Mouse (Mus musculus) yolk sac, embryonic 10.5 days (tissue): ENCODE results near the gene Cdh3.

Source experiments
- DNase-seq: peaks from one replicate; pipeline ENCODE4 v3.0.0-alpha.2; 2017; ENCODE audit warnings: low spot score

Gene Cdh3

DNA sequence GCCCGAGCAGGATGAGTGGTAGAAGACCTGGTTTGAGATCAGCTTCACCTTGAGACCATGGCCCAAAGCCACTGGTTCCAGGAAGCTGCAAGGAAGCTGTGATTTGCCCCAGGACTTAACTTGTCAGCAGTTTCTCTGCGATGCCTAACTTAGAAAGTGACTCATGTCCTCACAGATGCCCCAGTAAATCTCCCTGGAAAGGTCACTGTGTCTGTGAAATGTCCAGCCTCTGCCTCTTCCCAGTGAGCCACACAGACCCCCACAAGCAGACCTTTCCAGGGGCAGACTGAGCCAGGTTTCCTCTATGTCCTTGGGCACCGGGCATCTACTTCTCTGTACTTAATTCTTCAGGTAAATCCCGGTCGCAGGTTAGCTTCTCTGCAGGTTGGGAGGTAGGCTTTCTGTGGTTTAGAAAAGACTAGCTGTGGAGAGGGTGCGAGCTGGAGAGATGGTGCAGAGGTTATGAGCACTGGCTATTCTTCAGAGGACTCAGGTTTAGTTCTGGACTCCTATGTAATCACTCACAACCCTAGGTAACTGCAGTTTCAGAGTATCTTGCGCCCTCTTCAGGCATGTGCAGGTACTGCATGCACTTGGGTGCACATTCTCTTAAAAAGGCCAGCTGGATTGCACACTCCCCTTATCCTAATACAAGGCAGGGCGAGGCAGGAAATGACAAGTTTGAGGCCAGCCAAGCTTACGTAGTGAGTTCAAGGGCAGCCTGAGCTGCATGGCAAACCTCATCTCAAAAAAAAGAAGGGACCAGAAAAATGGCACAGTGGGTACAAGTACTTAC lies 16.7 kb downstream of the Cdh3 start:
- no peak for DNase-seq

DNA sequence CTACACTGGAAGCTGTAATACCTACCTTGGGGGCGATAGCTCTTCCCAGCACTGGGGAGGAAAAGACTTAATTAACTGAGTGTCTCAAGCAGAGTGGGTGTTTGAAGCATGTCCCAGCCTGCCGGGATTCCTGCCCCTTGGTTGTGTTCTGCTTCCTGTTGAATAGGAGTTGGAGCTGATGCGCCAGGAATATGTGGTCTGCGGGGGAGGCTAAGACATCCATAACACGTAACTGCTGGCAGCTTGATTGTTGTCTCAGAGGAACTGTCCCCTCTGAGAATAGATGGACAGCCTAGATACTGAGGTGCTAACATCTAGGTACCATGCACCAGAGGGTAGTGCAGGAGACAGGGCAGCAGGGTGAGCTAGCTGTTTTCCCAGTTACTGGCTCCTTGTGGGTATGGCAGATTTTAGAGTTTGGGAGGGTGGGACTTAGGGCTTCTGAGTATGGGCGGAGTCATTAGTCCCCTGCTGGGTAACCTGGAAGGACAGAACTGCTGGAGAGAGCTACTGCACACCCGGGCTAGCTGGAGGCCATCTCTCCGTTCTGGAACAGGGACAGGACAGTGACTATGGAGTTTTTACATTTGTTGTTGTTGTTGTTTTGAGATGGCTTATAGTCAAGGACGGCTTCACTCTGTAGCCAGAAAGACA lies 18.0 kb downstream of the Cdh3 start:
- DNase-seq, result no peak

DNA sequence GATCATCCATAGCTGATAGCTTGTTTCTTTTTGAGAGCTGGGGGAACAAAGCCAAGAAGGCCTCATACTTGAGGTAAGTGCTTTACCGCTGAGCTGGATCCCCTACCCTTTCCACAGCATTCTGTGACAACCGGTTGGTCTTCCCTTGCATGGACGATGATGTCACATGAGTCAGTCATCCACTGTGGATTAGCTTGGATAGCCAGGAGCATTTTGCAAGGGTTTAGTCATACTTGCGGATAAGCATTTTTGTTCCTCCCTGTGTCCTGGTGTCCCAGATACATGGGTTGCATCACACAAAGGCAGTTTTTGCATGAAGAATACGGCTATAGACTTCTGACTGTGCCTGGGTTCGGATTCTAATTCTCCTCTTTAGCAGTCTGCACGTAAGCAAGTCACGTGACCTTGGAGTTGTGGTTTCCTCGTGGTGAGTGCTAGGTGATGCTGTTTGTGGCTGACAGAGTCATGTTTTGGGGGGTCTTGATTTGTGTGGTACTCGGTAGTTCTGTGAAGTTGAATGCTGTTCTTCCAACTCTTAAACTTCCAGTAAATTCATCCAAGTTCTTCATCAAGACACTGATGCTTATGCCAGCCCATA lies 19.3 kb downstream of the Cdh3 start:
- DNase-seq, result no peak

DNA sequence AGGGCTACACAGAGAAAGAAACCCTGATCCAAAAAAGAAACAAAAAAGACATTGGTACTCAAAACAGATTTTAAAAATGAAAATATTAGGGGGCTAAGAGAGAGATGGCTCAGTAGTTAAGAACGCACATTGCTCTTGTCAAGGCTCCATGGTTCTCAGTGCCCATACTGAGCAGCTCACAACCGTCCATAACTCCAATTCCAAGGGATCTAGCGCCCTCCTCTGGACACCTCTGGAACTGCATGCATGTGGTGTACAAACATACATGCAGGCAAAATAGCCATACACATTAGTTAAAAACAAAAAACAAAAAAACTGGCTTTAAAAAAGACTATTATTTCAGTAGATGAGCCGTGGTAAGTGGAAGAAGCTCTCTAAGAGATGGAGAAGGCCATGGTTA lies 19.9 kb downstream of the Cdh3 start:
- no peak for DNase-seq

DNA sequence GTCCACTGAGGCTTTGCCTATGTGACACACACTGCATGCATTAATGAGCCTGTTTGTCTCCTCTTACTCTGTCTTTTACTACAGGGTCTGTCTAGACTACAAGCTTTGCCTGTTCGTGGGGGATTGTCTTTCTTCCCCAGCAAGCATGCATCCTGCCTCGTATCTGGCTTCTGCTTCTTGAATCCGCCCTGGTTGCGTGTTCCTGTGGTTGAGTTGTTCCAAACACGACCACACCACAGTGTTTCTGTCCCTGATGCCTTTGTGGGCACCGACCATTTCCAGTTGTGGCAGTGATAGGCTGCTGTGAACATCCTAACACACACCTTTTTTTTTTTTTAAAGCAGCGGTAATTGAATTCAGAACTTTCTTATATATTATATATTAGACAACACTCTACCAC lies 23.0 kb downstream of the Cdh3 start:
- no peak for DNase-seq

DNA sequence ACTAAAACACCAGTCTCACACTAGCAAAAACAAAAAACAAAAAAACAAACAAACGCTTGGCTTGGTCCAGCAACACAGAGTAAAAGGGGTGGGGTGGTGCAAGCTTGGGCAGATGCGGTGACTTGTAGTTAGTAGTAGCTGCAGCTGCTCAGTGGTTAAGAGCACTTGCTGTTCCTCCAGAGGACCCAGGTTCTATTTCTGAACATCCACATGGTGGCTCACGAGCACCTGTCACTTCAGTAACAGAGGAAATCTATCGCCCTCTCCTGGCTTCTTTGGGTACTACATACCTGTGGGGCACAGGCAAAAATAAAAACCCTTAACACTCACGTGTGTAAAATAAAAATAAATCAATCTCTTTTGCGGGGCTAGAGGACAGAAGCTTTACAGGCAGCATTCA lies 23.8 kb downstream of the Cdh3 start:
- DNase-seq, result no peak

DNA sequence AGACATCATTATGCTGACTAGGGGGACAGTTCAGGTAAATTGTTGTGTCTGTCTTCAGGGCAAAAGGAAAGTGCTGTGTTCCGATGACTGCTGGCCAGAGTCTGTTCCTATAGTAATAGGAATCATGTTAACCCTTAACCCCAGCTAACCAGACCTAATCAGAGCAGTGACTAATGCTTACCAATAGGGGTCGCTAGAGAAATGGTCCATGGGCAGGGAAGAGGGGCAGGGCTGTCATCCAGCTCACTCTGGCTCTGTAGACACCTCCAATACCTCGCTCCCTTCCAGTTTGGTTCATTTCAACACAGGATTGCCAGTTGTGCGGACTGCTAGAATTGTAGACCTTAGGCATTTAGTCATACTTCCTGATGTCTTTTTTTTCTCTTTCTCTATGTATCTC lies 24.8 kb downstream of the Cdh3 start:
- no peak for DNase-seq

DNA sequence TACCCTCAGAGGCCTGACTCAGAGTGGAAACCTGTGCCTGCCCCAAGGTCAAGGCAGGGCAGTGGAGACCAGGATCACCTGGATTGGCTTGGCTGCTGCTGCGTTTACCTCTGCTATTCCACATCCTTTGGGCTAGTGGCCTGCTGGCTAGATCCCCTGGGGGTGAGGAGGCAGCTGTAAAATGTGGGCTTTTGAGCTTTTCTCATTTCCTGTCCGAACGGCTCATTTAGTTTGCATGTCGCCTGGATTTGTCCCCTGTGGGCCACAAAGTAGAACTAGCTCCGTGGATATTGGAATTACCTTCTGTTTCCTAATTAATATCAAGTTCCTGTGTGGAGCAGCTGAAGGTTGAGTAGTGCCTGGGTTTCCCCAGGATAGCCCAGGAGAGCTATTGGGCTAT lies 28.5 kb downstream of the Cdh3 start:
- DNase-seq, result no peak

DNA sequence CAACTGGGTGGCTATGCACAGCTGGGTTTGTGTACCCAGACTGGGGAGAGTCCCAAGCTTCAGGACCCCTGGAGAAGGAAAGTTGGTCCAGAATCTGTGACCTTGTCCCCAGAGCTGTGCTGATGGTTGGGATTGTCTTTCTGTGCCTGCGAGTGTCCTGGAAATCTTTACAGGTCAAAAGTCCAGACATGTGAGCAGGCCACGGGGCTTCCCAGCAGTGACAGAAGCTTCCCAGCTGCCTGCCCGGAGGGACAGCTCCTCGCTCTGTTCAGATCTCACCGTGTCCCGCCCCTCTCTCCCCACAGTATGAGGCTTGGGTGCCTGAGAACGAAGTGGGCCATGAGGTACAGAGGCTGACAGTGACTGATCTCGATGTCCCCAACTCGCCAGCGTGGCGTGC lies 30.3 kb downstream of the Cdh3 start:
- peak; percentile 85 for DNase-seq

DNA sequence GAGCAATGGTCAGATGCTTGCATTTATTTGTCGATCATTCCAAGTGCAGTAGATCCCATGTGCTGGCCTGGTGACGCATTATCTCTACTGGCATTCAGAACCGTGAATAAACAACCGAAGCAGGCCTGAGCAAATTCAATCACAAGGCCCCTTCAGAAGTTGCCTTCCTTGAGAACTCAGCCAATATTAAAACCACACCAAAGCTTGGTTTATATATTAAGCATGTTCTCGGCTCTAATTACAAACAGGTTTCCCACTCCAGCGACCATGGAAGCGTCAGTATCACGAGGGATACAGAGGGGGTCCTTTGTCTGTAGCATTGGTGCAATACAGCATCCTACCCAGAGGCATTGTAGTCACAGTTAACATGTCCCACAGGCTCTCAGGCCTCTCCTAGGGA lies 32.4 kb downstream of the Cdh3 start:
- DNase-seq, result no peak

DNA sequence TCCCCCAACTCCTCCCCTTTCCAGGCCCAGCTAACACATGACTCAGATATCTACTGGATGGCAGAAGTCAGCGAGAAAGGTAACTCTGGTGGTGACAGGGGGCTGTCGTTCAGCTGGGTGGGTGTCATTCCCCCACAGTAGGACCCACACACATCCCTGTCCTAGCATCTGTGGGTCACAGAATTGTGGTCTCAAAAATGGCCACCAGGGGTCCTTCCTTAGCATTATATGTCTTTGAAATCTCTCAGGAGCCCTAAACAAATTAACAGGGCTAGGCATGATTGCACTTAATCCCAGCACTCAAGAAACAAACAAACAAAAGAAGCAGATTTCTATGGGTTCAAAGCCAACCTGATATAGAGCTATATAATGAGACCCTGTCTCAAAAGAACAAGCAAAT lies 34.5 kb downstream of the Cdh3 start:
- DNase-seq, result no peak

DNA sequence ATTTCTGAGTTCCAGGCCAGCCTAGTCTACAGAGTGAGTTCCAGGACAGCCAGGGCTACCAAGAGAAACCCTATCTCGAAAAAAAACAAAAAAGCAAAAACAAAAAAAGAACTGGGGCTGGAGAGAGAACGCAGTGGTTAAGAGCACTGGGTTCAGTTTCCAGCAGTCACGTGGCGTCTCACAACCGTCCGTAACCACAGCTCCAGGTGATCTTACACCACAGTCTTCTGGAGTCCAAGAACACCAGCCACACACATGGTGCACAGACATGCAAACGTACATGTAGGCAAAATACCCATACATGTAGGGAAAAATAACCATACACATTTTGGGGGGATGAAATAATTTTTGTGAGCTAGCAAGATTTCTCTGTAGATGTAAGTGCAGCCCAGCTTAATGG lies 36.1 kb downstream of the Cdh3 start:
- no peak for DNase-seq

DNA sequence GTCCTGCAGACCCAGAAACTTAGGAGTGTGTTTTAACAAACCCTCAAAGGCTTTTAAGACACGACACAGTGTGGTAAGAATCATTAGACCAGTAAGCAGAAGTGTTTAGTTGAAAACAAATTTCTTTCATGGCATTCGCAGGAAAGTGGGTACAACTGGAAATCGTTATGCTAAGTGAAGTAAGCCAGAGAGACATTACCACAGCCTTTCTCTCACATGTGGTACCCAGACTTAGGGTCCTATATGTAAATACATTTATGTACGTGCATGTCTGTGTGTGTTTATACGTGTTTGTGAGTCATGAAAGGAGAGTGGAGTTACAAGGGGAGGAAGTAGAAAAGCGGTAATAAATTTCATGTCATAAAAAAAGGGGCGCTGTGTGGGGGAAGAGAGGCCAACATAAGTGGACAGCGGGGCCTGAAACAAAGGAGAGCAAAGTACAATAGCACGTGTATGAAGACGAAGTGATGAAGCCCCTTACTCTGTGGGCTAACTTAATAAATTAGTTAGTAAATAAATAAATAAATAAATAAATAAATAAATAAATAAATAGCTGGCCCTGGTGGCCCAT lies 37.8 kb downstream of the Cdh3 start:
- DNase-seq, result no peak

DNA sequence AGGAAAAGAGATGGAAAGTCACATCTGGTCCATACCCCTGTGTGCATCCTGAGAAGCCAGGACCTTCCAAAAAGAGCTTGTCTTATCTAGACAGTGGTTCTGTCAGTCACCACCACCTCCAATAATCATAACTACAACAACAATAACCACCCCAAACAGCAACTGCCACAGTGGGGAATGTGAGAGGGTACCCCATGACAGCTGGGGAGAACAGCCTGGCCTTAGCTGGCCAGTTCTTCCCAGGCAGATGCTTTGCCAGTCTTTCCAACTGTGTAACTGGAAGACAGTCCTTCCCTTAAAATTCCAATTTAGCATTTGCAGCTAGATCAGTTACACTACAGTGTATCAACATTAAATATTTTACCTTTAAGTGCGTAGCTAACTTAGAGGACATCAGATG lies 40.2 kb downstream of the Cdh3 start:
- DNase-seq, result no peak

DNA sequence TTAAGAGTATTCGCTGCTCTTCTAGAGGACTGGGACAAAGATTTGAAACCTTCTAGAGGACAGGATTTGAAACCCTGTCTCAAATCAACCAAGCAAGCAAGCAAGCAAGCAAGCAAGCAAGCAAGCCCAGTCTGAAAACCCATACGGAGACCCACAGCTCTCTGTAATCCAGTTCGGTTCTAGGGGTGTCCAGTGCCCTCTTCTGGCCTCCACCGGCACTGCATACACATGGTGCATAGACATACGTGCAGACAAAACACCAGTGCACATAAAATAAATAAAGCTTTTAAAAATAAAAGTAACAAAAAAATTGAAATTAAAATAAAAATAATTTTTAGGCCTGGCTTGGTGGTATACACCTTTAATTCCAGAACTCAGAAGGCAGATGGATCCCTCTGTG lies 43.3 kb downstream of the Cdh3 start:
- DNase-seq, result no peak

DNA sequence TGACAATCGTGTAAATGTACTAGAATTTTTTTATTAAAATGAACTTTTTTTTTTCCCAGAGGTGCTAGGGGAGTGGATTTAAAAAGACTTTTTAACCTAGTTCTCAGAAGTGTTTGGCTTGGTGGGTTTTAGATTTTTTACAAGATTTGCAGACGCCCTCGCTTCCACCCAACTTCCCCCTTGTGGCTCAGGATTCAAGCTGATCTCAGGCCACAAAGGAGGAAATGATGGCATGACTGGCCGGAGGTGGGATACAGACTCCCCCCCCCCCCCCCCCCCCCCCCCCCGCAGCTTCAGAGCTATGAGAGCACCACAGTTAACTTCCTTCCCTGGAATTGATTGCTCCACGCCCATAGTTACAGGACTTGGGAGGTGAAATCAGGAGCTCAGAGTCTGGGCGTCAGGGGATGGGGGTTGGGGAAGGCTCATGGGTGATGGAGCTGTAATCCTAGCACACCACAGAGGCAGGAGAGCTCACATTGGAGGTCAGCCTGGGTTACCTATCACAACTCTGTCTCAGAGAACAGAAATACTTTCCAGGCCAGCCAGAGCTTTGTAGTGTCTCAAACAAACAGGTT lies 45.5 kb downstream of the Cdh3 start:
- DNase-seq, result no peak

DNA sequence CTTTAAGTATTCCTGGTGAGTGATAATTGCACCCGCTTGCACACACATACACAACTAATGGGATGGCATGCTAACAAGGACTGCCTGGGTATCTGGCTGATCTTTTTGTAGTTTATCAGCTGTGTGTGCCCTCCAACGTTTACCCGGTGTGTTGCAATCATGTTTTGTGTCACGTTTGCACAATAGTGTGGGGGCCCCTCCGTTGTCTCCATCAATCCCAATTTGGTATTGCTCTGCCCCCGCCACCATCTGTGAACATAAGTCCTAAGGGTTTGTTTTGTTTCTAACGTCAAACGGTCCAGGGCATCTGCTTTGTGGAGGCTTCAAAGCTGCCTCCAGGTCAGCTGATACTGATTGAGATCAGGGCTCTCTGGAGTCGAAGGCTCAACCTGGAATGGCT lies 49.2 kb downstream of the Cdh3 start:
- no peak for DNase-seq

DNA sequence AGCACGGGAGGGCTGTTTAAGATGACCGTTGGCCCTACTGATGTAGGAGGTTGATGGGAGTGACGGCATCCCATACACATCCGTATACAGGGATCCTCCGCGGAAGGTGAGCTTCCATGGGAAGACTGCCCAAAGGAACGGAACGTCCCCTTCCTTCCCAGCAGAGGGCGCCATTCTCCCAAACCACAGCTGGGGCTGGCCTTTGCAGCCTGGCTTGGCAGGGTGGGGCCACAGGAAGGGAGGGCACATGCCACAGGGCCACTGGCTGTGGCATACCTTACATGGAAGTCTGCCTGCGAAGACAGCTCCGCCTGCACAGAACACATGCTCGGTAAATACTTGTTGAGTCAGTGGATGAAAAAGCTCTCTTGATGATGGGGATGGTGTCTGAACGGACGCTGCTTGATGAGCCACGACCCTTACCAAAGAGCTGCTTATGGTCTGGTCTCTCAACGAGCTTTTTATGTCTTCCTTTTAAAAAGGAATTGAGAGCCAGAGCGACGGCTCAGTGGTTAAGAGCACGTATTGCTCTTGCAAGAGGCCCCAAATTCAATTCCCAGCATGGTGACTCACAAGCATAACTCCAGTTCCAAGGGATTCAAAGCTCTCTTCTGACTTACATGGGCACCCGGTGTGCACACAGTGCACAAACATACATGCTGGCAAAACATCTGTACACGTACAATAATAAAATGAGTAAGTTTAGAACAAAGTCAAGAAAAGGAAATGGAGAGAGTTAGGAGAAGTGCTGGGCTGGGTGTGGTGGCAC lies 50.6 kb downstream of the Cdh3 start:
- DNase-seq, result peak; percentile 63

DNA sequence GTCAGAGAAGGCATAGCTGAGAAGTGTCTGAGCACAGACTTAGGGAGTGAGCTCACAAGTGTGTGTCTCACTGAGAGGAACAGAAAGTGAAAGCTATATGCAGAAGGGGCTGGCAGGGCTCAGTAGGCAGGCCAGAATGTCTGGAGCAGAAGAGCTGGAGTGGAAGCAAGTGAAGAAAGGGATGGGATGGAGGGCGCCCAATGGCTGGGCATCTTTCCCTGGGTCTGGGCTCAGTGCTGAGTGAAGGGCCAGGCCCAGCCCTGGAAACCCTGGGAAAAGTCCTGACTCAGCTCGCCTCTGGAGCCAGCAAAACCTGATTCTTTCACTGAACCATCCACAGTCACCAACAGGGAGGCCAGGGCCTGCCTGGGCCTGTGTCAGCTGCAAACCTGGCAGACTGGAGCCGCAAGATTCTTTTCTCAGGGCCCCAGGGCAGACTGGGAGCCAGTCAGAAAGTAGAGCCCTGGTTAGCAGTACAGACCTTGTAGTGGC lies 53.0 kb downstream of the Cdh3 start:
- DNase-seq, result no peak

DNA sequence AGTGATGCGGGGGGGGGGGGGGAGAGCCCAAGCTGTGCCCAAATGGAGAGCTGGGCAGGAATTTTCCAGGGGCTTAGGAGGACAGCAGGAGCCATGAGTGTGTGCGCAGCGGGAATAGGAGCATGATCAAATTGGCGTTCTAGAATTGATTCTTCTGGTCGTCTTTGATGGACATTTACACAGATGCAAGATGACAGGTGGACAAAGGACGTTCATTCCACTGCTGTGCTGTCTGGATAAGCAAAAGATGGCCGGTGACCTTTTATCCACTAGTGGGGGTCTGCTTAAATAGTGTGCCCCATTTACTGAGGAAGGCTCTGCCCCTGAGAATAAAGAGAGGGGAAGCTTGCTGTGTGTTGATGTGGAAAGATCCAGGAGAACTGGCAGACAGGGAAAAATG lies 58.3 kb downstream of the Cdh3 start:
- no peak for DNase-seq

DNA sequence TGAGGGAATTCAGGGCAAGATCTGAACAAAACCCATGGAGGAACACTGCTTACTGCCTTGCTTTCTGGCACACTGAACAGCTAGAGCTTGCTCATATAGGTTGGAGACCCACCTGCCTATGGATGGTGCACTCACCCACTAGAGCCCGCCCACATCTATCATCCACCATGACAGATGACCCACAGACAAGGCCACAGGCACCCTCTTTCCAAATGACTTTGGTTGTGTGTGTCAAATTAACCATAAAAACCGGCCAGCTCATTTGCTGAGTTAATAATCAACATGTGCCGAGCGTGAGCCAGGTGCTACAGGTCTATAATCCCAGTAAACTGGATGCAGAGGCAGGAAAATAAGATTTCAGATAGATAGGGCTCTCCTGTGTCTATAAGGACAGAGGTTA lies 59.7 kb downstream of the Cdh3 start:
- DNase-seq, result peak; percentile 67
